Mouse (Mus musculus) lung, embryonic 16.5 days (tissue): ENCODE results near the gene Cav3. TPM values are rescaled to one million over a fixed set of nuclear protein-coding genes. Genes with fewer than 3 reads are reported as not detected.

Experiments used
- ATAC-seq: fragments of 200-750 bp; cut with Nextera tagmentation; 2 replicates; pipeline ENCODE4 v1.8.0; 2017; ENCODE audit warnings: low read depth, mild to moderate bottlenecking, moderate library complexity
- H3K27ac ChIP-seq: fragments of 300-500 bp; sonication (generic); 2 replicates; pipeline ENCODE4 v1.5.1; 2014; ENCODE audit warnings: mild to moderate bottlenecking, control low read depth, low read length
- H3K27me3 ChIP-seq: fragments of 300-500 bp; sonication (generic); 2 replicates; pipeline ENCODE4 v1.6.1; 2014; ENCODE audit warnings: low read depth, low read length, mixed read lengths; ENCODE audit not compliant: control insufficient read depth, insufficient read depth
- H3K36me3 ChIP-seq: fragments of 300-500 bp; sonication (generic); 2 replicates; pipeline ENCODE4 v1.6.1; 2014; ENCODE audit warnings: low read length; ENCODE audit not compliant: control insufficient read depth, insufficient read depth
- H3K4me1 ChIP-seq: fragments of 300-500 bp; sonication (generic); replicated peaks from 2 replicates; pipeline ENCODE4 v1.6.1; 2014; ENCODE audit warnings: low read length, mixed read lengths; ENCODE audit not compliant: control insufficient read depth, insufficient read depth
- H3K4me2 ChIP-seq: fragments of 300-500 bp; sonication (generic); 2 replicates; pipeline ENCODE4 v1.6.1; 2014; ENCODE audit warnings: low read depth, low read length, control low read depth
- H3K4me3 ChIP-seq: fragments of 300-500 bp; sonication (generic); 2 replicates; pipeline ENCODE4 v1.5.1; 2014; ENCODE audit warnings: mild to moderate bottlenecking, low read length, control low read depth
- H3K9ac ChIP-seq: fragments of 300-500 bp; sonication (generic); 2 replicates; pipeline ENCODE4 v1.6.1; 2014; ENCODE audit warnings: low read length, control low read depth
- H3K9me3 ChIP-seq: fragments of 300-500 bp; sonication (generic); 2 replicates; pipeline ENCODE4 v1.6.1; 2016; ENCODE audit warnings: low read length; ENCODE audit not compliant: control insufficient read depth
- WGBS: fragments of 180-500 bp; shearing (Covaris S2); extraction: QIAGEN DNeasy Blood & Tissue Kit; methylation state at CpG from one replicate; pipeline ENCODE4 v1.1.7; 2014; 5-methylcytosine and 5-hydroxymethylcytosine counted together
- polyA plus RNA-seq: library from polyadenylated mRNA; unstranded; fragments of >200 nt; fragmentation: Nextera tagmentation; extraction: Ambion mirVana; gene quantifications from 2 replicates; pipeline ENCODE4 v1.2.1, GENCODE M21; 2015

The Cav3 gene
- polyA plus RNA-seq, 1 experiment from 2014 or later = 4.9 TPM

- Histone ChIP-seq H3K9me3 (no peaks in the 10 kb centered on the region), H3K27me3 (no peaks in the 10 kb centered on the region), H3K36me3 (no peaks in the 10 kb centered on the region), H3K4me1 (0 out of 2 replicates have a peak, but pooled peaks cover 2% of the 10 kb centered on the region), H3K9ac (no peak overlapping the region), H3K4me3 (no peak overlapping the region), H3K4me2 (no peak overlapping the region), H3K27ac (no peak overlapping the region)
- 41% methylated on average over 2 of the region's 2 CpGs for WGBS
- ATAC-seq = no peak
Observed at GRCm38 (mm10) chr6:112501156-112501555, 41.9 kb downstream of the Cav3 start.

DNA sequence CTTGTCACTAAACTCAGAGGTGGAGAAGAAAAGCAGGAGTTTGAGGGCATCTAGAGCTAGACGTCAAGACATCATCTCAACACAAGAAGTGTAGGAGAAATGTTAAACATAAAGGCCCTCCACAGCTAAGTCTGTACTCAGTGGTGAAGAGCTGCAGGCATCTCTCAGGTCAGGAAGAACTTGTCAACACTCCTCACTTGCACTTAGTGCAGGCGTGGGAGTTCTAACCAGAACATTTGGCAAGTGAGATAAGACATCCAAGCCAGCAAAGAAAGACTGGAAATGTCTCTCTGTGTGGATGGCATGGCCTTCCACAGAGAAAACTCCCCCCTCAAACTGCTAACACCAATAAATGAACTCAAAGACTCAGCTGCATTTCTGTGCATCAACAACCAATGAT is 48.3 kb downstream of the Cav3 start:
- Histone ChIP-seq H3K4me1 (no peaks in the 10 kb centered on the region), H3K4me3 (no peak overlapping the region), H3K4me2 (no peak overlapping the region), H3K9ac (no peak overlapping the region), H3K9me3 (peaks cover 3% of the 10 kb centered on the region; the same call in 1 of the 2 replicates), H3K27me3 (no peaks in the 10 kb centered on the region), H3K36me3 (no peaks in the 10 kb centered on the region), H3K27ac (no peak overlapping the region)
- no peak for ATAC-seq
- WGBS = 19% methylated on average over 2 of the region's 2 CpGs

GRCm38 (mm10) chr6:112509590-112510131 is 50.4 kb downstream of the Cav3 start:
- H3K36me3 ChIP-seq = no peaks in the 10 kb centered on the region
- no peak for ATAC-seq
- WGBS = 57% methylated on average over 2 of the region's 2 CpGs
- no peak overlapping the region for H3K27ac ChIP-seq
- H3K4me3 ChIP-seq = no peak overlapping the region
- H3K9ac ChIP-seq = no peak overlapping the region
- no peak overlapping the region for H3K4me2 ChIP-seq
- no peaks in the 10 kb centered on the region for H3K27me3 ChIP-seq
- H3K4me1 ChIP-seq = no peaks in the 10 kb centered on the region
- H3K9me3 ChIP-seq = peaks cover 3% of the 10 kb centered on the region; the same call in 1 of the 2 replicates

DNA sequence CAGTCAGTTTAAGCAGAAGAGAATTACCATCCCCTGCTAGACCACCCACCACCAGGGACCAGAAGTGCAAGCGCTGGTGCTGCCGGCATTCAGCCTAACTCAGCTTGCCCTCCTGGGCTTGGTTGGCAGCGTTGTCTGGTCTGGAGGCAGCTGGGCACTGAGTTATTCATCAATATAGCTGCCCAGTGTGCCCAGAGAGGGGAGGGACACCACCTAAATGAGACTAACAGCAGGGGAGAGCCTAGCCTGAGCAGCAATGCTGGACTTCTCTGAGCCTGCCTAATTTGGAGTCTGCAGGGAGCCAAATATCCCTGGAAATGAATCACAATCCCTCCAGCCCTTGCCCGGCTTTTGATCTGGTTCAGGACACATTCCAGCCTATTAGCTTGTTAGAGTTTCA is 51.0 kb downstream of the Cav3 start:
- 49% methylated on average over 4 of the region's 4 CpGs for WGBS
- Histone ChIP-seq H3K36me3 (no peaks in the 10 kb centered on the region), H3K4me2 (no peak overlapping the region), H3K9ac (no peak overlapping the region), H3K27me3 (no peaks in the 10 kb centered on the region), H3K4me3 (no peak overlapping the region), H3K9me3 (peaks cover 3% of the 10 kb centered on the region; the same call in 1 of the 2 replicates), H3K27ac (no peak overlapping the region), H3K4me1 (no peaks in the 10 kb centered on the region)
- ATAC-seq = no peak

- H3K9ac ChIP-seq = no peak overlapping the region
- no peak overlapping the region for H3K4me3 ChIP-seq
- 80% methylated on average over 6 of the region's 6 CpGs for WGBS
- no peaks in the 10 kb centered on the region for H3K9me3 ChIP-seq
- no peak overlapping the region for H3K27ac ChIP-seq
- no peaks in the 10 kb centered on the region for H3K36me3 ChIP-seq
- no peaks in the 10 kb centered on the region for H3K4me1 ChIP-seq
- H3K4me2 ChIP-seq = no peak overlapping the region
- H3K27me3 ChIP-seq = no peaks in the 10 kb centered on the region
- ATAC-seq = no peak
Observed at GRCm38 (mm10) chr6:112514591-112514990, 55.3 kb downstream of the Cav3 start.

- WGBS = 44% methylated on average over 1 of the region's 1 CpGs
- H3K36me3 ChIP-seq = no peaks in the 10 kb centered on the region
Observed at GRCm38 (mm10) chr6:112516496-112516895, 57.2 kb downstream of the Cav3 start.

DNA sequence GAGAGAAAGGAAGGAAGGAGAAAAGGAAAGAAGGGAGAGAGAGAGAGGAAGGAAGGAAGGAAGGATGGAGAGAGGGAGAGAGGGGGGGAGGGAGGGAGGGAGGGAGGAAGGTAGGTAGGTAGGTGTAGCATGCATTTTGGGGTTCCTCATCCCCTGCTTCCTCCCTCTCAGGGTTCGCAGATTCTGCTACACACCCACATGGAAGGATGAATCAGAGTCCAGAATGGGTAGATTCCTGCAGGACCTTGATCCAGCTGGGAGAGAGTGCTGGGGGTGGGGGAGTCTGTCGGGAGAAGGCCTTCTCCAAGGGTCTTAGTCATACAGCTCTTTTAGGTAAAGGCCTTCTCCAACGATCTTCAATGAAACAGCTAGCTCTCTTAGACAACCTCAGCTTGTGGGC is 58.3 kb downstream of the Cav3 start:
- no peak for ATAC-seq
- Histone ChIP-seq H3K27ac (no peak overlapping the region), H3K9me3 (no peaks in the 10 kb centered on the region), H3K4me3 (no peak overlapping the region), H3K27me3 (no peaks in the 10 kb centered on the region), H3K36me3 (no peaks in the 10 kb centered on the region), H3K4me1 (no peaks in the 10 kb centered on the region), H3K4me2 (no peak overlapping the region), H3K9ac (no peak overlapping the region)
- WGBS = 66% methylated on average over 3 of the region's 3 CpGs

More at GRCm38 (mm10) chr6:112516496-112516895, 57.2 kb downstream of the Cav3 start:
- no peak for ATAC-seq
- no peaks in the 10 kb centered on the region for H3K9me3 ChIP-seq
- H3K4me2 ChIP-seq = no peak overlapping the region
- no peaks in the 10 kb centered on the region for H3K4me1 ChIP-seq
- H3K27me3 ChIP-seq = no peaks in the 10 kb centered on the region
- H3K4me3 ChIP-seq = no peak overlapping the region
- H3K27ac ChIP-seq = no peak overlapping the region
- no peak overlapping the region for H3K9ac ChIP-seq

DNA sequence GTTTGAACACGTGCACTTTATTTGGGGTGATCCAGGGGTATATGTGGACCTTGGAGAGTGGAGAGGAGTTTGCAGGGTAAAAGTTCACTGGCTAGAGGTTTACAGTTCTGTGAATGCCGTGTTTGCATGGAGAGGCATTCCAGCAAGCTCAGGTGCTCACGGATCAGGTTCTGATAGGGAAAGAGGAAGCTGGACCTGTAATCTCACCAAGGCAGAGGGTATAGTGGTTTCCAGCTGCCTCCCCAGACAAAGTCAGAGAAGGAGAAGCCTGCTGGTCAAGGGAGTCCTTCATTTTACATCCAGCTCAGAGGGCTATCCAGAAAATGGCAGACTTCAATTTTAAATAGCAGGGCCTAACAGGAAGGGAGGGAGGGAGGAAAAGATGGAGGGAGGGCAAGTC is 58.7 kb downstream of the Cav3 start:
- Histone ChIP-seq H3K36me3 (no peaks in the 10 kb centered on the region), H3K9me3 (no peaks in the 10 kb centered on the region), H3K4me3 (no peak overlapping the region), H3K4me1 (no peaks in the 10 kb centered on the region), H3K4me2 (no peak overlapping the region), H3K9ac (no peak overlapping the region), H3K27ac (no peak overlapping the region), H3K27me3 (no peaks in the 10 kb centered on the region)
- no peak for ATAC-seq
- WGBS = 54% methylated on average over 3 of the region's 3 CpGs
